Mouse (Mus musculus): Measurements from ENCODE around the gene Rsph10b. TPM values are rescaled to one million over a fixed set of nuclear protein-coding genes. Genes with fewer than 3 reads are reported as not detected.

The Rsph10b gene
- 0.49 and 0.71 TPM in 2 replicates for polyA plus RNA-seq (2015; fragmentation: Nextera tagmentation; extraction: Ambion mirVana)

- no peak for DNase-seq (ENCODE audit: low spot score)
Observed at GRCm38 (mm10) chr5:143932831-143933230, at the start of gene Rsph10b. Gene Rsph10b (plus strand): TSS chr5:143933035.

GRCm38 (mm10) chr5:143885274-143885673 lies 47.6 kb upstream of the Rsph10b start:
- no peak for DNase-seq (ENCODE audit: low spot score)

- no peak for DNase-seq (ENCODE audit: low spot score)
Observed at GRCm38 (mm10) chr5:143890741-143891140, 42.1 kb upstream of the Rsph10b start.

GRCm38 (mm10) chr5:143892255-143892886 lies 40.5 kb upstream of the Rsph10b start:
- no peak for DNase-seq (ENCODE audit: low spot score)

- no peak for DNase-seq (ENCODE audit: low spot score)
Observed at GRCm38 (mm10) chr5:143893396-143893795, 39.4 kb upstream of the Rsph10b start.

DNA sequence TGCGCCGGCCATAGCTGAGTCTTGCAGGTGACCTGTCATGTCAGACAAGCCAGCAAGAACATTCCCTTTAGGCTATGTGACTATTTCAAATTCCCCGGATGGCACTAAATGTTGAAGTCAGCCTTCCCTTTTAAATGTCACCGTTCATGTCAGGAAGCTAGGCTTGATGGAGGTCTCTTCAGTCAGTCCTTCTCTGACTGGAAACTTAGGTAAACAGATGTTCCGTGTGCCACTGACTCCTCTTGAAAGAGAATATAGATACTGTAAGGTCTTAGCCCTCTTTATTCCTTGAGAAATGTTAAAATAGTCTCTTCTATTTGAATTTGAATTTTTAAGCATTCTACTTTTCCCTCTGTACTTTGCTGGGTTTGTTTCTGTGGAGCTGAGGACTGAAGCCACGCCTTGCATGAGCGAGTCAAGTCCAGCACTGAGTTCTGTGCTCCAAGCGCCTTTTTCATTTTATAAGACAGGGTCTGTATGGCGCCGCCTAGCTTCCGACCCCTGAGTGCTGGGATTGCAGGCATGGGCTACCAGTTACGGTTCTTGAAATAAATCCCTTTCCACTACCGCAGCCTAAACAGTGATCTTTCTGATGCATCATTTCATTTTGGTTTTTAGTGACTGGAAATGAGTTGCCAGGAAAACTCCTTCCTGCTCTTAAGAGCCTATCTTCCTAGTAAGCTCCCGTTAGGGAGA lies 35.1 kb upstream of the Rsph10b start, which contains the start of gene Ankrd61:
TSS of gene Ankrd61 (minus strand) at position 51 of the 696 bp plus-strand sequence.
- no peak for DNase-seq (ENCODE audit: low spot score)

GRCm38 (mm10) chr5:143902111-143902510 lies 30.7 kb upstream of the Rsph10b start:
- no peak for DNase-seq (ENCODE audit: low spot score)

GRCm38 (mm10) chr5:143903813-143904212 lies 29.0 kb upstream of the Rsph10b start:
- DNase-seq (ENCODE audit: low spot score), result no peak

- DNase-seq (ENCODE audit: low spot score), result no peak
Observed at GRCm38 (mm10) chr5:143906429-143906828, 26.4 kb upstream of the Rsph10b start.

DNA sequence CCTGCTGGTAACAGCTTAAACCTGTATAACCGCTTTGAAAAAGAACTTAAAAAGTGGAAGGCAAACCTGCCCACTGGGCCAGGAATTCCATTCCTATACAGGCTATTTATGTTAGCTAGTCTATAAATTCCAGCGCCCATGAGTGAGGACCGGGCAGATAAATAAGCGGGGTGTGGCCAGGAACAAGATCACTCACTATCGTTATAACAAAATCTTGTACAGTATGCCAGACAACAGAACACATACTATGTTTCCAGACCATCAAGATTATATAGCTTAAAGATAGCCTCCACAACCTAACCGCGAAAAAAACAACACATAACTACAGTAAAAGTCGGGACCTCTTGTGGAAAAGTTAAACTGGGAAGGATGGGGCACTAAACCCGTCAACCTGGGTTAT lies 23.9 kb upstream of the Rsph10b start:
- no peak for DNase-seq (ENCODE audit: low spot score)

GRCm38 (mm10) chr5:143909417-143910400 lies 23.1 kb upstream of the Rsph10b start, which contains the start of the genes Aimp2 and Pms2:
Gene Aimp2 (minus strand): TSS chr5:143909847.
Gene Pms2 (plus strand): TSS chr5:143909964.
- peak; percentile 97 for DNase-seq (ENCODE audit: low spot score)

GRCm38 (mm10) chr5:143916221-143916620 lies 16.6 kb upstream of the Rsph10b start:
- DNase-seq (ENCODE audit: low spot score), result no peak

DNA sequence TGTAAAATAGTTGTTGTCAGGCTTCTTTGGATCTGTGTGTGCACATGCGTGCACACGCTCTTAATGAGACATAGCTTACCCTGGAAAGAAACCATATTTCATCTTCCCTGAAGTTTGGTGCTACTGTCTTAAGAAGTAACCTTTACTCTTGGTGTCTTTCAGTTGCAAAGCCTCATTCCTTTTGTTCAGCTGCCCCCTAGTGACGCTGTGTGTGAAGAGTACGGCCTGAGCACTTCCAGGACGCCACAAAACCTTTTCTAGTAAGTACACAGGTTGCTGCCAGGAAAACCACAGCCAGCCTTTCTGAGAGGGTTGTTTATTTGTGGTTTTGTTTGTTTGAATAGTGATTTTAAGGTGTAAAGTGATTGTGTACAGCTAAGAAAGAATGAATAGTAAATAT lies 15.4 kb upstream of the Rsph10b start:
- DNase-seq (ENCODE audit: low spot score), result peak; percentile 70

- no peak for DNase-seq (ENCODE audit: low spot score)
Observed at GRCm38 (mm10) chr5:143918120-143918519, 14.7 kb upstream of the Rsph10b start.

DNA sequence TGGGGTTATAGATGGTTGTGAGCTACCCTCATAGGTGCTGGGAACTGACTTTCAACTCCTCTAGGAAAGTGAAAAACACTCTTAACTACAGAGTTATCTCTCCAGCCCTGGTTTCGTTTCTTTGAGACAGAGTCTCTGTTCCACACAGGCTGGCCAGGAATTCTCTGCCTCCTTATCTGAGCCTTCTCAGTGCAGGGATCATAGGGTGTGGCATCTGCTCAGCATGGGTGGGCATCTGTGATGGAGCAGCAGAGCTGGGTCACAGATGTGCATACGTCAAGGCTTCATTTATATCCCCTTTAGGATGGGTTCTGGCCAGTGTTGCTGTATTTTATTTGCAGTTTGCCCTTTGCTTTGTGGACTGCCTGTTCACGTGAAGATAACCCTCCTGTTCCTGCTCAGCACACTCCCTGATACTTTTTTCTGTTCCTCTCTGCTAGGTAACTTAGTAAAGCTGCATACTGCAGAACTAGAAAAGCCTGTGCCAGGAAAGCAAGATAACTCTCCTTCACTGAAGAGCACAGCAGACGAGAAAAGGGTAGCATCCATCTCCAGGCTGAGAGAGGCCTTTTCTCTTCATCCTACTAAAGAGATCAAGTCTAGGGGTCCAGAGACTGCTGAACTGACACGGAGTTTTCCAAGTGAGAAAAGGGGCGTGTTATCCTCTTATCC lies 7.9 kb upstream of the Rsph10b start:
- no peak for DNase-seq (ENCODE audit: low spot score)

DNA sequence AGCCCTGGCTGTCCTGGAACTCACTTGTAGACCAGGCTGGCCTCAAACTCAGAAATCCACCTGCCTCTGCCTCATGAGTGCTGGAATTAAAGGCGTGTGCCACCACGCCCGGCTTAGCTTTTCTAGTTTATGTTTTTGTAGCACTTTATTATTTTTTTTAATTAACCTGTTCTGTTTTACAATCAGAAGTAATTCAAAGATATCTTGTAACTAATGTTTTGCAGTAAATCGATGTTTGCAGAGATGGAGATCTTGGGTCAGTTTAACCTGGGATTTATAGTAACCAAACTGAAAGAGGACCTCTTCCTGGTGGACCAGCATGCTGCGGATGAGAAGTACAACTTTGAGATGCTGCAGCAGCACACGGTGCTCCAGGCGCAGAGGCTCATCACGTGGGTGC lies 5.0 kb upstream of the Rsph10b start, which contains the start of gene Gm42421:
TSS of gene Gm42421 (plus strand) at position 301 of the 400 bp plus-strand sequence.
- no peak for DNase-seq (ENCODE audit: low spot score)

DNA sequence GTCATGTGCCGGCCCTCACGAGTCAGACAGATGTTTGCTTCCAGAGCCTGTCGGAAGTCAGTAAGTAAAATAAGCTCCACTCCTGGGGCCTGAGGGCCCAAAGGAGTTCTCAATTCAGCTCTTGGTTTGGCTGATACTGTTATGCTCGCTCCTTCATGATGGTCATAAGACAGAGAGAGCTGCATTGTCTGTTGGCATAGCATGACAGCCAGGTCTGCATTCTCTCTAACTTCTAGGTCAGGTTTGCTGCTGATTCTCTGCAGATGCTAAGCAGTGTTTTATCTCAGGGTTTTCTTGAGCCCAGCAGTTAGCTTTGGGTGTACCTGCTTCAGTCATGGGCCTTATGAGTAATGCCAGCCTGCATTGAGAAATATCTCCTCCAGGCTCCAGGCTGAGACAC lies 3.5 kb upstream of the Rsph10b start:
- DNase-seq (ENCODE audit: low spot score), result no peak

DNA sequence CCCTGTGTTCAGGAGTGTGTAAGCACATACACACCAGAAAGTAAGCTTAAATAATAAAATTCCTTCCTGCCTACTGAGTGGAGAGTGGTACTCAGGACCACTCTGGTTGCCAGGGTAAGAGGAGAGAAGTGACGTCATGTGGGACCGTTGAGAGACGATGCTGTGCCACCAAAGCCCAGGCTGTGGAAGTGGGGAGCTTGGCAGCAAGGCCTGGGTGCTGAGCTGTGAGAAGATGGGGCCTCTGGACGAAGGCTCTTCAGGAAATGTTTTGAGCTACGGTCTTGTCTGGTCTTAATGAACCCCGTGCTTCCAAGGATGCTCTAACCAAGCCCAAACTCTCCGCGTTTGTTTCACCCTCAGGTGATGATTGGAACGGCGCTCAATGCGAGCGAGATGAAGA lies 2.2 kb upstream of the Rsph10b start:
- DNase-seq (ENCODE audit: low spot score), result no peak

- no peak for DNase-seq (ENCODE audit: low spot score)
Observed at GRCm38 (mm10) chr5:143931863-143932580, 813 bp upstream of the Rsph10b start.

GRCm38 (mm10) chr5:143933414-143933813 lies 579 bp downstream of the Rsph10b start:
- no peak for DNase-seq (ENCODE audit: low spot score)

Measured in thymus, postnatal 0 days (tissue).